Mouse (Mus musculus): ENCODE data around the gene Slbp.

- TF ChIP-seq POLR2A (IDR thresholded peaks at IDR 0.05; ENCODE audit: borderline replicate concordance, insufficient read depth, low read length) (0 out of 2 replicates have a peak, but pooled peaks have one; percentile 11), CTCF (IDR thresholded peaks at IDR 0.05; ENCODE audit: borderline replicate concordance, insufficient read depth, low read depth, low read length) (no peak)
These were observed 404 bp upstream of the Slbp start for GRCm38 (mm10) chr5:33652783-33653173.
